Comparison of ENCODE assay signal across 7 mouse cellular contexts in the genomic region with DNA sequence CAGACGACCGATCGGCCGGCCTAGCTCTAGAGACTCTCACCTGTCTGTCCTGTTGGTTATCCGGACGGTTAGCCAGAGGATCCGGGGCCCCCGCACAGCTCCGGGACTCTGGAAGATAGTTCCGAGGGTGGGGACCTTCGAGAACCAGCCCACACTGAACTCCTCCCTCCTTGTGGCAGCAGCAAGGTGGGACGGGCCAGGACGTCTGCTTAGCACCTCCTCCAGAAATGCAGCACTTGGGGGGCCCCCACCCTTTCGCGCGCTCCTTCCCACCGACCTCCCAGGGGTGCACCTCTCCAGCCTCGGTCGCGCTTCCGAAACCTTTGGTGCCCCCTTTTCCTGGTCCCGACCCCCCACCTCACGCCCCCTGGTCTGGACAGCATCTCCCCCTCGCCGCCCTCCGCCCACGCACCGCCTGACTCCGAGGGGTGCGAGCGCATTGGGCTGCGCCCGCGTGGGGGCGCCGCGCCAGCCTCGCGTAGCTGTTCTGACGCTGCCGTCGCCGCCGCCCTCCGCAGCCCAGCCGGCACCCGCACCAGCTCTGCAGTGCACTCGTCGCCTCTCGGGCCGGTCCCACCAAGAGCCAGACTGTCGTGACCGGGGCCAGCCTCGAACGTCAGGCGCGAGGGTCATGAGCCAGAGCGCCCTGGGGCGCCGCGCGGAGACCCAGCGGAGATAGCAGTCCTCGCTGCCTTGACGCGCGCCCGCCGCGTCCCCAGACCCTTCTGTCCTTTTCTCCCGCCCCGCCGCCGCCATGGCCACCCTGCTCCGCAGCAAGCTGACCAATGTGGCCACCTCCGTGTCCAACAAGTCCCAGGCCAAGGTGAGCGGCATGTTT. TPM values are rescaled to one million over a fixed set of nuclear protein-coding genes. Genes with fewer than 3 reads are reported as not detected.
DNase-seq lines count a peak whose midpoint lies in the region; ATAC-seq and TF ChIP-seq lines count a peak whose summit lies in the region.

A gene (plus strand): TSS at position 280 of the 838 bp plus-strand sequence.

- WGBS in liver, embryonic 11.5 days: 3% methylated on average over 76 of the region's 77 CpGs
- 1% methylated on average over 76 of the region's 77 CpGs for WGBS in embryonic facial prominence, embryonic 12.5 days
- WGBS in hindbrain, embryonic 12.5 days: 1% methylated on average over 70 of the region's 77 CpGs
- WGBS in limb, embryonic 14.5 days: 1% methylated on average over 56 of the region's 77 CpGs
- WGBS in stomach, embryonic 15.5 days: 1% methylated on average over 76 of the region's 77 CpGs

- 0 out of 2 replicates have a peak, but pooled peaks have one; percentile 13 for ATAC-seq in liver, embryonic 11.5 days (replicated peaks; ENCODE audit: low FRiP score)
- ATAC-seq in embryonic facial prominence, embryonic 12.5 days (ENCODE audit: insufficient number of reproducible peaks, insufficient read depth, low FRiP score, low TSS enrichment): no peak
- ATAC-seq in hindbrain, embryonic 12.5 days (ENCODE audit: low FRiP score): peak; percentile 51
- no peak for ATAC-seq in limb, embryonic 14.5 days (ENCODE audit: low FRiP score, low read depth)
- ATAC-seq in stomach, embryonic 15.5 days (ENCODE audit: insufficient read depth, low FRiP score, low read depth): 0 out of 2 replicates have a peak, but pooled peaks have one; percentile 22

- H3K9me3 ChIP-seq in liver, embryonic 11.5 days (ENCODE audit: control insufficient read depth, low read length): no peaks in the 10 kb centered on the region
- H3K9me3 ChIP-seq in embryonic facial prominence, embryonic 12.5 days: no peaks in the 10 kb centered on the region
- no peaks in the 10 kb centered on the region for H3K9me3 ChIP-seq in hindbrain, embryonic 12.5 days (replicated peaks)
- no peaks in the 10 kb centered on the region for H3K9me3 ChIP-seq in limb, embryonic 14.5 days (ENCODE audit: control insufficient read depth, low read length)
- H3K9me3 ChIP-seq in stomach, embryonic 15.5 days: no peaks in the 10 kb centered on the region

- no peak within 1 kb of the TSS for H3K9ac ChIP-seq in liver, embryonic 11.5 days (ENCODE audit: low read depth, low read length)
- peak within 1 kb of the TSS; percentile 15; the same call in 1 of the 2 replicates for H3K9ac ChIP-seq in embryonic facial prominence, embryonic 12.5 days
- peak within 1 kb of the TSS; percentile 69 for H3K9ac ChIP-seq in hindbrain, embryonic 12.5 days
- H3K9ac ChIP-seq in limb, embryonic 14.5 days (ENCODE audit: low read depth, low read length, severe bottlenecking): no peak within 1 kb of the TSS
- H3K9ac ChIP-seq in stomach, embryonic 15.5 days: no peak within 1 kb of the TSS

- peak within 1 kb of the TSS; percentile 5 for H3K4me3 ChIP-seq in liver, embryonic 11.5 days (ENCODE audit: low read depth, low read length)
- peak within 1 kb of the TSS; percentile 25 for H3K4me3 ChIP-seq in embryonic facial prominence, embryonic 12.5 days
- H3K4me3 ChIP-seq in hindbrain, embryonic 12.5 days: peak within 1 kb of the TSS; percentile 49
- H3K4me3 ChIP-seq in limb, embryonic 14.5 days (replicated peaks; ENCODE audit: low read length): peak within 1 kb of the TSS; percentile 22
- H3K4me3 ChIP-seq in stomach, embryonic 15.5 days (replicated peaks): peak within 1 kb of the TSS; percentile 16

- no peak for TF ChIP-seq POLR2A in limb, embryonic 14.5 days (IDR thresholded peaks at IDR 0.05; ENCODE audit: borderline replicate concordance, extremely low read depth, insufficient read depth, insufficient read length)

- H3K36me3 ChIP-seq in liver, embryonic 11.5 days (ENCODE audit: control insufficient read depth, insufficient read depth, low read length): no peaks in the 10 kb centered on the region
- H3K36me3 ChIP-seq in embryonic facial prominence, embryonic 12.5 days: no peaks in the 10 kb centered on the region
- H3K36me3 ChIP-seq in hindbrain, embryonic 12.5 days: no peaks in the 10 kb centered on the region
- no peaks in the 10 kb centered on the region for H3K36me3 ChIP-seq in limb, embryonic 14.5 days (ENCODE audit: control insufficient read depth, insufficient read depth, low read length)
- H3K36me3 ChIP-seq in stomach, embryonic 15.5 days: no peaks in the 10 kb centered on the region

- H3K27ac ChIP-seq in liver, embryonic 11.5 days (ENCODE audit: low read depth, low read length): no peak within 1 kb of the TSS
- no peak within 1 kb of the TSS for H3K27ac ChIP-seq in embryonic facial prominence, embryonic 12.5 days
- peak within 1 kb of the TSS; percentile 92 for H3K27ac ChIP-seq in hindbrain, embryonic 12.5 days
- no peak within 1 kb of the TSS for H3K27ac ChIP-seq in limb, embryonic 14.5 days (replicated peaks; ENCODE audit: low read depth, low read length)
- H3K27ac ChIP-seq in stomach, embryonic 15.5 days: no peak within 1 kb of the TSS

- peak within 1 kb of the TSS; percentile 44 for H3K4me2 ChIP-seq in liver, embryonic 11.5 days
- peak within 1 kb of the TSS; percentile 43 for H3K4me2 ChIP-seq in embryonic facial prominence, embryonic 12.5 days (replicated peaks)
- peak within 1 kb of the TSS; percentile 52 for H3K4me2 ChIP-seq in hindbrain, embryonic 12.5 days (replicated peaks)
- H3K4me2 ChIP-seq in limb, embryonic 14.5 days (replicated peaks; ENCODE audit: low read depth, low read length, severe bottlenecking): peak within 1 kb of the TSS; percentile 34
- peak within 1 kb of the TSS; percentile 38 for H3K4me2 ChIP-seq in stomach, embryonic 15.5 days

- peaks cover 95% of the 10 kb centered on the region for H3K27me3 ChIP-seq in liver, embryonic 11.5 days (replicated peaks; ENCODE audit: control insufficient read depth, insufficient read depth, low read length)
- peaks cover 95% of the 10 kb centered on the region for H3K27me3 ChIP-seq in embryonic facial prominence, embryonic 12.5 days
- H3K27me3 ChIP-seq in hindbrain, embryonic 12.5 days: peaks cover 96% of the 10 kb centered on the region
- H3K27me3 ChIP-seq in limb, embryonic 14.5 days (ENCODE audit: control insufficient read depth, insufficient read depth, low read length): peaks cover 93% of the 10 kb centered on the region
- H3K27me3 ChIP-seq in stomach, embryonic 15.5 days (replicated peaks): peaks cover 96% of the 10 kb centered on the region

- peak; percentile 52 for DNase-seq in liver, embryonic 11.5 days (ENCODE audit: low spot score)
- no peak for DNase-seq in liver
- no peak for DNase-seq in limb, embryonic 14.5 days (ENCODE audit: low spot score)
- DNase-seq in spleen, postnatal 36 days (ENCODE audit: low spot score in 2 of 2): no peak

- peaks cover 18% of the 10 kb centered on the region for H3K4me1 ChIP-seq in liver, embryonic 11.5 days (replicated peaks; ENCODE audit: control insufficient read depth, insufficient read depth, low read length)
- H3K4me1 ChIP-seq in embryonic facial prominence, embryonic 12.5 days: peaks cover 25% of the 10 kb centered on the region
- H3K4me1 ChIP-seq in hindbrain, embryonic 12.5 days: peaks cover 34% of the 10 kb centered on the region
- H3K4me1 ChIP-seq in limb, embryonic 14.5 days (ENCODE audit: control insufficient read depth, insufficient read depth, low read length): peaks cover 5% of the 10 kb centered on the region; the same call in 1 of the 2 replicates
- peaks cover 10% of the 10 kb centered on the region for H3K4me1 ChIP-seq in stomach, embryonic 15.5 days

RNA-seq across cellular contexts. Expression of the gene that starts here (rescaled TPM):
- 0.05 and 0.06 TPM in 2 replicates for polyA plus RNA-seq in liver, embryonic 11.5 days (2014; fragmentation: Nextera tagmentation; extraction: Ambion mirVana)
- not detected in 2 replicates for polyA plus RNA-seq in embryonic facial prominence, embryonic 12.5 days (2016; fragmentation: Nextera tagmentation; extraction: Ambion mirVana)
- 3.5 and 4.3 TPM in 2 replicates for polyA plus RNA-seq in hindbrain, embryonic 12.5 days (2016; fragmentation: Nextera tagmentation; extraction: Ambion mirVana)
- polyA plus RNA-seq in limb, embryonic 14.5 days (2012; rRNA removed): 0.21 and 0.36 TPM in 2 replicates
- polyA plus RNA-seq in limb, embryonic 14.5 days (2014; fragmentation: Nextera tagmentation; extraction: Ambion mirVana): not detected in 2 replicates
- not detected in 2 replicates for polyA plus RNA-seq in stomach, embryonic 15.5 days (2015; fragmentation: Nextera tagmentation; extraction: Ambion mirVana)

Comparison
In these comparisons a context has a peak if more than half of its experiments do, and no peak if none do; other contexts are left out.
1. Peak in DNase-seq, ATAC-seq, H3K4me3 ChIP-seq and H3K4me2 ChIP-seq in liver, embryonic 11.5 days; RNA of the gene not detected or under 1 TPM.
2. Peak in ATAC-seq, H3K4me3 ChIP-seq and H3K4me2 ChIP-seq in stomach, embryonic 15.5 days; RNA of the gene not detected or under 1 TPM.
3. H3K9ac ChIP-seq: peak in embryonic facial prominence, embryonic 12.5 days (single experiment) and hindbrain, embryonic 12.5 days (single experiment); none in liver, embryonic 11.5 days (single experiment), limb, embryonic 14.5 days (single experiment) and stomach, embryonic 15.5 days (single experiment).
4. Peak in every context shown above with its lines, with median percentiles within 50 percentile points of each other: H3K4me2 ChIP-seq and H3K4me3 ChIP-seq.